8 mouse cellular contexts compared by ENCODE assay signal in the genomic region with DNA sequence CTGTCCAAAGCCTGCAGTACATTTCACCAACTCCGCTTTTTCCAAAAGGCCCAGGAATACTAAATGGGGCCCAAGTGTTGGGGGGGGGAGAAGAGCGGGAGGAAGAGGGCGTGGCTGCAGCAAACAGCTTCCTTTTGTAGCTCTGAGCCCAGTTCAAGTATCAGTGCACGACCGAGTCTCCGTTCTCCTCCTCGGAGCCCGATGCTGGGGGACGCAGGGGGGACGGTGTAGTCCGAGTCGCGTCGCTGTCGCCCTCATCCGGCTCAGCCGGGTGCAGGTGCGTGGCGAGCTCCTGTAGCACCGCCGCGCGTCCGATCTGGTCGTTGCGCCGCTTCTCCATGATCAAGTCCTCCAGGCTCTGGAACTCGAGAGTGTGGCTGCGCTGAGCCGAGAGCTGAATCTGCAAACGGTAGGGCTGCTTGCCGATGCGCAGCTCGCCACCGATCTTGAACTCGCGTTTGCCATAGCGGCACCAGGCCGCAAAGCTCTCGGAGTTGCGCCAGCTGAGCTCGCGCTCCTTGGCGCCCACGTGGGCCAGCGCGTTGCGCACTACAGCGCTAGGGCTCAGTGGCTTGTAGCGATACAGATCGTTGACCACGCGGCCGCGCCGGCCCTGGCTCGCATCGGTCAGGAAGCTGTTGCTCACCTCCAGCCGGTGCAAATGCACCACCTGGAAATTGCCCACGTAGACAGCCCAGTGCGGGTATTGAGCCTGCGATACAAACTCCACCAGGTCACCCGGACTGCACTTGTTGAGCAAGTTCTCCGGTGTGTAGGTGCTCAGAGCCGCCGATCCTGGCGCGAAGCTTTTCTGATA. TPM values are rescaled to one million over a fixed set of nuclear protein-coding genes. Genes with fewer than 3 reads are reported as not detected.
DNase-seq lines count a peak whose midpoint lies in the region; ATAC-seq and TF ChIP-seq lines count a peak whose summit lies in the region.

No protein-coding gene starts in this region.

- intact Hi-C loops in left cerebral cortex, postnatal 4 days (cut with DNase I), result loop anchor here (2.0 to 10.0 kb wide), 4 partner anchors 168 to 946 kb away; no protein-coding TSS in a partner anchor

- TF ChIP-seq CTCF in intestine, postnatal 0 days (IDR thresholded peaks at IDR 0.05; ENCODE audit: low read depth), result peak; percentile 66

- peak overlapping the region; percentile 99 for H3K27ac ChIP-seq in intestine, postnatal 0 days (ENCODE audit: low read depth, low read length)
- H3K27ac ChIP-seq in midbrain, embryonic 10.5 days (replicated peaks), result peak overlapping the region; percentile 87

- under 1% methylated on average over 65 of the region's 68 CpGs for WGBS in intestine, postnatal 0 days
- WGBS in midbrain, embryonic 10.5 days, result under 1% methylated on average over 68 of the region's 68 CpGs

- H3K36me3 ChIP-seq in intestine, postnatal 0 days (ENCODE audit: control insufficient read depth, insufficient read depth), result peaks cover 4% of the 10 kb centered on the region; the same call in 1 of the 2 replicates
- H3K36me3 ChIP-seq in midbrain, embryonic 10.5 days, result peaks cover 20% of the 10 kb centered on the region

- H3K4me2 ChIP-seq in intestine, postnatal 0 days (replicated peaks; ENCODE audit: low read depth), result peak overlapping the region; percentile 89

- peak; percentile 65 for ATAC-seq in granulocyte monocyte progenitor cell, adult 5-6 weeks (replicated peaks; ENCODE audit: poor library complexity, severe bottlenecking)
- peak; percentile 26 for ATAC-seq in intestine, postnatal 0 days

- H3K27me3 ChIP-seq in intestine, postnatal 0 days (replicated peaks; ENCODE audit: control insufficient read depth, insufficient read depth, low read length), result no peaks in the 10 kb centered on the region
- H3K27me3 ChIP-seq in midbrain, embryonic 10.5 days (ENCODE audit: low read depth, poor library complexity, severe bottlenecking), result peaks cover 13% of the 10 kb centered on the region

- H3K4me1 ChIP-seq in intestine, postnatal 0 days (replicated peaks; ENCODE audit: control insufficient read depth, insufficient read depth, low read length), result no peaks in the 10 kb centered on the region
- H3K4me1 ChIP-seq in midbrain, embryonic 10.5 days, result peaks cover 44% of the 10 kb centered on the region

- peak overlapping the region; percentile 94 for H3K9ac ChIP-seq in intestine, postnatal 0 days (ENCODE audit: low read depth, low read length)

- no peaks in the 10 kb centered on the region for H3K9me3 ChIP-seq in intestine, postnatal 0 days (ENCODE audit: control insufficient read depth)
- no peaks in the 10 kb centered on the region for H3K9me3 ChIP-seq in midbrain, embryonic 10.5 days (replicated peaks)

- peak overlapping the region; percentile 84 for H3K4me3 ChIP-seq in intestine, postnatal 0 days (ENCODE audit: low read depth, low read length)
- peak overlapping the region; percentile 77 for H3K4me3 ChIP-seq in midbrain, embryonic 10.5 days

- peak; percentile 62 for DNase-seq in adrenal gland, adult 8-10 months
- DNase-seq in embryo, embryonic 11.5 days (ENCODE audit: low read depth, low spot score), result peak; percentile 61
- peak; percentile 83 for DNase-seq in left cerebral cortex, postnatal 4 days
- peak; percentile 81 for DNase-seq in midbrain, embryonic 10.5 days (ENCODE audit: low spot score)
- DNase-seq in right cerebral cortex, postnatal 36 days (ENCODE audit: low spot score in 2 of 2), result peak; percentile 66 to 68
- DNase-seq in urinary bladder, postnatal 4 days (ENCODE audit: low spot score in 2 of 2), result peak; percentile 61 to 70

RNA-seq across cellular contexts. Expression of gene Fam84b, which starts 30.6 kb away (rescaled TPM):
- 10 to 100 TPM; 13.4 to 18.9 (median 16.6) TPM for total RNA-seq in adrenal gland, adult 8-10 months (2022)
- 8.9 and 9.8 TPM in 2 replicates for total RNA-seq in granulocyte monocyte progenitor cell, adult 5-6 weeks (2014; fragmentation: Nextera tagmentation)
- 7.9 and 9.0 TPM in 2 replicates for total RNA-seq in granulocyte monocyte progenitor cell, adult 5-6 weeks (2017)
- polyA plus RNA-seq in intestine, postnatal 0 days (2015; fragmentation: Nextera tagmentation; extraction: Ambion mirVana), result 71.9 and 82.4 TPM in 2 replicates
- total RNA-seq in left cerebral cortex, postnatal 4 days (2021), result 10 to 100 TPM; 18.0 to 22.1 TPM
- polyA plus RNA-seq in midbrain, embryonic 10.5 days (2016; fragmentation: Nextera tagmentation; extraction: Ambion mirVana), result 9.6 and 11.8 TPM in 2 replicates

Comparison
In these comparisons a context has a peak if more than half of its experiments do, and no peak if none do; other contexts are left out.
1. Peak in every context shown above with its lines: DNase-seq, ATAC-seq, H3K4me3 ChIP-seq and H3K27ac ChIP-seq.